Comparison of ENCODE assay signal across 11 mouse cellular contexts in the genomic region with DNA sequence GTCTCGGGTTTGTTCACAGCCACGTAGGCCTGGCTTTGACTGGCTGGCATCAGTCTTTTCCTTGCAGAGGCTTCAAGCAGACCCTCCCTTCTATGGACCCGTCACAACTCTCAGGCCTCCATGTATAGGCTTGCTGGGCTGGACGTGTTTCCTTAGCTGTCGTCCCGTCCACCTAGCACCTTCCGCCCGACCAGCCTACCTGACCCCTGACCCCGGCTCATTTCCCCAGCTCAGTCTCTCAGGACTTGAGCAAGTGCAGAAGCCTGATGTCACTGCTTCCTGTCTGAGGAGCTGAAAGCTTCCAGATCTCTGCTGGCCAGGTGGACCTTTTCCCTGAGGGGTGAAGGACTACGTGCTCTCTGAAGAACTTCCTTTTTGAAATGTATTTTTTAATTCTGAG. TPM values are rescaled to one million over a fixed set of nuclear protein-coding genes. Genes with fewer than 3 reads are reported as not detected.
DNase-seq lines count a peak whose midpoint lies in the region; TF ChIP-seq lines count a peak whose summit lies in the region.
"Had no signal": no experiment of that assay in that cellular context is flagged by ENCODE, and none has a peak within 500 bp of the region (broad histone marks: within the 10 kb centered on the region; RNA-seq: fewer than 3 reads in every experiment).

No protein-coding gene starts in this region.

- no peak overlapping the region for H3K27ac ChIP-seq in kidney, adult 2 months (ENCODE audit: insufficient read depth, low read depth, low read length)
- H3K27ac ChIP-seq in midbrain, embryonic 10.5 days (replicated peaks): no peak overlapping the region
- H3K27ac ChIP-seq: macrophage had no signal

- no peaks in the 10 kb centered on the region for H3K9me3 ChIP-seq in midbrain, embryonic 10.5 days (replicated peaks)

- TF ChIP-seq CTCF in kidney, adult 2 months (conservative IDR thresholded peaks at IDR 0.05; ENCODE audit: insufficient read depth, insufficient read length, low read depth, low read length): no peak

- H3K4me1 ChIP-seq in kidney, adult 2 months (ENCODE audit: control insufficient read depth, insufficient read depth, low read length): peaks cover 21% of the 10 kb centered on the region
- peaks cover 8% of the 10 kb centered on the region for H3K4me1 ChIP-seq in midbrain, embryonic 10.5 days

- WGBS in kidney, adult 2 months: 52% methylated on average over 10 of the region's 10 CpGs
- 70% methylated on average over 10 of the region's 10 CpGs for WGBS in midbrain, embryonic 10.5 days

- no peaks in the 10 kb centered on the region for H3K36me3 ChIP-seq in kidney, adult 2 months (ENCODE audit: control insufficient read depth, insufficient read depth, low read length)
- H3K36me3 ChIP-seq in midbrain, embryonic 10.5 days: peaks cover 23% of the 10 kb centered on the region

- intact Hi-C loops in heart, postnatal 25 days (cut with DNase I): no loop called here

- H3K27me3 ChIP-seq in kidney, adult 2 months (replicated peaks; ENCODE audit: control insufficient read depth, insufficient read depth, low read length): no peaks in the 10 kb centered on the region
- no peaks in the 10 kb centered on the region for H3K27me3 ChIP-seq in midbrain, embryonic 10.5 days (ENCODE audit: low read depth, poor library complexity, severe bottlenecking)

- no peak for TF ChIP-seq POLR2A in kidney, adult 2 months (IDR thresholded peaks at IDR 0.05; ENCODE audit: low read depth, low read length)

- no peak overlapping the region for H3K4me3 ChIP-seq in kidney, adult 2 months (ENCODE audit: insufficient read depth, low read depth, low read length)
- H3K4me3 ChIP-seq in midbrain, embryonic 10.5 days: no peak overlapping the region

- peak; percentile 97 for DNase-seq in heart, adult 11 months
- no peak for DNase-seq in heart, postnatal 25 days (ENCODE audit: low spot score)
- DNase-seq in heart, adult 8-10 months (ENCODE audit: low spot score): peak; percentile 53
- peak; percentile 56 for DNase-seq in kidney, adult 2 months
- peak; percentile 47 for DNase-seq in lung, postnatal 10 days
- DNase-seq in frontal cortex, postnatal 10 days (ENCODE audit: low spot score in 2 of 2): no peak
- DNase-seq in midbrain, embryonic 10.5 days (ENCODE audit: low spot score): no peak
- no peak for DNase-seq in gastrocnemius, adult 18-20 months (ENCODE audit: low spot score)
- DNase-seq: B cell, adult 2 months had no signal

RNA-seq across cellular contexts. Expression of gene Rarres2, which starts 0.7 kb away (rescaled TPM):
- total RNA-seq in heart, postnatal 25 days (2021): 10 to 100 TPM; 73.6 to 91.2 TPM
- 100 to 1,000 TPM in 1 of 4 experiments, 10 to 100 TPM in 3; 62.1 to 108 (median 77.5) TPM for total RNA-seq in heart, adult 8-10 months (2022)
- 87.9 and 89.2 TPM in 2 replicates for polyA plus RNA-seq in kidney, adult 2 months (2012; rRNA removed)
- 0.51 and 1.3 TPM in 2 replicates for polyA plus RNA-seq in midbrain, embryonic 10.5 days (2016; fragmentation: Nextera tagmentation; extraction: Ambion mirVana)
- 10 to 100 TPM; 14.6 to 24.8 TPM for total RNA-seq in gastrocnemius, adult 18-20 months (2021)
- polyA plus RNA-seq: macrophage had no signal

RNA-seq across cellular contexts. Expression of gene Gm45021, which starts 16.1 kb away (rescaled TPM):
- total RNA-seq in heart, postnatal 25 days (2021): not detected
- not detected for total RNA-seq in heart, adult 8-10 months (2022)
- not detected in 2 replicates for polyA plus RNA-seq in kidney, adult 2 months (2012; rRNA removed)
- polyA plus RNA-seq in midbrain, embryonic 10.5 days (2016; fragmentation: Nextera tagmentation; extraction: Ambion mirVana): not detected in 2 replicates
- total RNA-seq in gastrocnemius, adult 18-20 months (2021): not detected
- polyA plus RNA-seq: macrophage; neural tube, embryonic 14.5 days had no signal

RNA-seq across cellular contexts. Expression of gene Lrrc61, which starts 18.7 kb away (rescaled TPM):
- 10 to 100 TPM; 15.5 to 16.5 TPM for total RNA-seq in heart, postnatal 25 days (2021)
- total RNA-seq in heart, adult 8-10 months (2022): 10 to 100 TPM; 17.7 to 20.1 (median 18.8) TPM
- polyA plus RNA-seq in kidney, adult 2 months (2012; rRNA removed): 35.3 and 36.5 TPM in 2 replicates
- polyA plus RNA-seq in midbrain, embryonic 10.5 days (2016; fragmentation: Nextera tagmentation; extraction: Ambion mirVana): 17.1 and 21.8 TPM in 2 replicates
- total RNA-seq in gastrocnemius, adult 18-20 months (2021): 10 to 100 TPM; 21.1 to 25.5 TPM

RNA-seq across cellular contexts. Expression of gene Repin1, which starts 20.4 kb away (rescaled TPM):
- 10 to 100 TPM; 31.0 to 31.8 TPM for total RNA-seq in heart, postnatal 25 days (2021)
- total RNA-seq in heart, adult 8-10 months (2022): 10 to 100 TPM; 35.5 to 40.9 (median 36.3) TPM
- 49.2 and 73.1 TPM in 2 replicates for polyA plus RNA-seq in kidney, adult 2 months (2012; rRNA removed)
- polyA plus RNA-seq in midbrain, embryonic 10.5 days (2016; fragmentation: Nextera tagmentation; extraction: Ambion mirVana): 58.9 and 59.4 TPM in 2 replicates
- 10 to 100 TPM; 30.6 to 31.9 TPM for total RNA-seq in gastrocnemius, adult 18-20 months (2021)

RNA-seq across cellular contexts. Expression of gene Gm44965, which starts 20.5 kb away (rescaled TPM):
- 1 to 10 TPM; 1.0 to 2.2 TPM for total RNA-seq in heart, postnatal 25 days (2021)
- 1 to 10 TPM in 2 of 4 experiments, not detected in 2; 1.0 to 2.8 TPM for total RNA-seq in heart, adult 8-10 months (2022)
- 0.42 and 0.49 TPM in 2 replicates for polyA plus RNA-seq in kidney, adult 2 months (2012; rRNA removed)
- polyA plus RNA-seq in midbrain, embryonic 10.5 days (2016; fragmentation: Nextera tagmentation; extraction: Ambion mirVana): 0.39 and 0.50 TPM in 2 replicates
- total RNA-seq in gastrocnemius, adult 18-20 months (2021): not detected
- polyA plus RNA-seq: macrophage; neural tube, embryonic 14.5 days had no signal

Comparison
In these comparisons a context has a peak if more than half of its experiments do, and no peak if none do; other contexts are left out.
1. DNase-seq: peak in heart, adult 11 months (single experiment), heart, adult 8-10 months (single experiment), kidney, adult 2 months (single experiment) and lung, postnatal 10 days (single experiment); none in heart, postnatal 25 days (single experiment), frontal cortex, postnatal 10 days (0 of 2), midbrain, embryonic 10.5 days (single experiment) and gastrocnemius, adult 18-20 months (single experiment).